Mouse (Mus musculus) C2C12 (cell line): Measurements from ENCODE around the gene Antxr1.

Experiments
- CEBPB ChIP-seq: IDR thresholded peaks from one replicate; pipeline ENCODE4 v1.6.1; 2011; ENCODE audit warnings: low read depth, mild to moderate bottlenecking, control low read depth, moderate library complexity
- CTCF ChIP-seq: IDR thresholded peaks from one replicate; pipeline ENCODE4 v1.5.1; 2011; ENCODE audit not compliant: control insufficient read depth, insufficient read depth, insufficient read length
- MAX ChIP-seq: IDR thresholded peaks from one replicate; pipeline ENCODE4 v1.6.1; 2011; ENCODE audit warnings: mild to moderate bottlenecking, control low read depth
- MYOD1 ChIP-seq: IDR thresholded peaks from one replicate; pipeline ENCODE4 v1.6.1; 2011; ENCODE audit warnings: low read depth; ENCODE audit not compliant: control insufficient read depth, insufficient read length
- USF1 ChIP-seq: IDR thresholded peaks from one replicate; pipeline ENCODE4 v1.6.1; 2011; ENCODE audit warnings: low read depth, mild to moderate bottlenecking, control low read depth, moderate library complexity

DNA sequence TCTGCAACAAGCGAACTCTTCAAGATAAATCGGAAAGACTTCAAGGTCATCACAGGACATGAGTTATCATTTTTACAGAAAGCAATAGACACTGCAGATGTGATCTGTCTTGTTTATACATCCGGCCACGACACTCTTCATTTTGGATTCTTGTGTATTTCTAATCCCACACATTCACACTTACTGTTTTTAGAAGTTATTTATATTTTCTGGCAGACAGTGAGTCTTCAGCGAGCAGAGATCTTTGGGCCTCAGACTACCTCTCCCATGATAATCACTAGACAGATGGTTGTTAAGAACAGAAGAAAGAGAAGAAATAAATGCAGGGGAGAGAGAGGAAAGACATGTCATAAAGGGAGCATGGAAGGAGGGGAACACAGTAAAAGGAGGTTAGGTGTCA, 33.6 kb upstream of the Antxr1 start:
- TF ChIP-seq CTCF (no peak), MAX (no peak), MYOD1 (no peak), USF1 (no peak), CEBPB (no peak)
